Mouse (Mus musculus): ENCODE measurements around the gene Defb18.
"Not testable (repeated sequence)": the region's sequence is repeated elsewhere in the genome, so short reads cannot be mapped to it uniquely, and the experiment has no call there.

Gene Defb18

GRCm38 (mm10) chr1:18237343-18237742, at the start of gene Defb18:
Gene Defb18, minus strand, starts transcription at chr1:18237443.
- no peak for DNase-seq

- no peak for DNase-seq
These were observed 33.9 kb upstream of the Defb18 start for GRCm38 (mm10) chr1:18271095-18271494.

- DNase-seq = no peak
These were observed 31.6 kb upstream of the Defb18 start for GRCm38 (mm10) chr1:18268845-18269244.

GRCm38 (mm10) chr1:18265038-18265437, 27.8 kb upstream of the Defb18 start, which contains the start of gene Defb41:
Gene Defb41, minus strand, starts transcription at chr1:18265138.
- DNase-seq = no peak

GRCm38 (mm10) chr1:18245801-18246580, 8.7 kb upstream of the Defb18 start:
- DNase-seq = not testable (repeated sequence)

GRCm38 (mm10) chr1:18223385-18223945, 13.8 kb downstream of the Defb18 start:
- DNase-seq = no peak

GRCm38 (mm10) chr1:18191719-18192118, 45.5 kb downstream of the Defb18 start:
- DNase-seq = no peak

GRCm38 (mm10) chr1:18190714-18191712, 46.2 kb downstream of the Defb18 start:
- no peak for DNase-seq
